Mouse (Mus musculus) heart, postnatal 0 days (tissue): ENCODE results near the gene Arl8a.

Experiments
- CTCF ChIP-seq: IDR thresholded peaks from 2 replicates; pipeline ENCODE4 v1.5.1; 2016; ENCODE audit warnings: antibody characterized with exemption, control low read depth, low read depth
- EP300 ChIP-seq: IDR thresholded peaks from 2 replicates; pipeline ENCODE4 v1.6.1; 2016; ENCODE audit warnings: antibody characterized with exemption, low read depth

DNA sequence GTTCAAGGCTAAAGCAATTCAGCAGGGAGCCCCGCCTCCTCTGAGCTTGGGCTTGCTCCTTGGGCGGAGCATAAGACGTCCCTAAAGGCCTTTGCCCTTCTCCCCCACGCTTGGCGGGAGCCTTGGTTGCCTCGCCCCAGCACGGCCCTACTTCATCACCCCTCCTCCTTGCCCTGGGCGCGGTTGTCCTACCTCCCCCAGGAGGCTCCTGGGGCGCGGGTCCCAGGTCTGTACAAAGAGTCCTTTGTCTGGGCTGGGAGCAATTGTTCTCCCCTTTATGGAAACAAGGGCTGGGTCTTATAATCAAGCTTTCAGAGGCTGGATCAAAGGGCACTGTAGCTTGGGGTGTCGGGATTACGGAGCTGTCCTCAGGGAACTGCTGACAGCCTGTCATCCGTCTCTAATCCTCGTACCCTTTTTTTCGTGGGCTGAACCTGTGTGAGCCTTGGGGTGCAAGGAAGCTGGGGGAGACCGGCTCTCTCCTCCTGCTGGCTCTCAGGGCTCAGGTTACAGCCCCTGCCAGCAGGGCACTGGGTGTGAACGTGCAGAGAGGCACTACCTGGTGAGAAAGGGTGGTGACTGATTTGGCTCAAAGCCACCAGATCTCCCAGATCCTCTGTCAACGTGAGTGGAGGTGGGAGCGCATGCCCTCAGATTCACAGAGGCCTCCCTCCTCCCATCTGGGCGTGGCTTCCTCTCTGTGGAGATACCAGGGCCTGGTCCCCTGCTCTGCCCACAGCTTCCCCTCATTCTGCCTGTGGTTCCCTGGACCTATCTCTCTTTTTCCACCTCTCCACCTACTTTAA, 52.6 kb downstream of the Arl8a start:
- TF ChIP-seq CTCF (no peak), EP300 (no peak)
